In genomic region chr2:65667590-65668436, GRCm38 (mm10) we compare ENCODE assay signal across 9 mouse cellular contexts. TPM values are rescaled to one million over a fixed set of nuclear protein-coding genes. Genes with fewer than 3 reads are reported as not detected.
A peak's percentile ranks its signal among the peaks of the same experiment; 100 is the strongest.
DNase-seq lines count a peak whose midpoint lies in the region; ATAC-seq and TF ChIP-seq lines count a peak whose summit lies in the region.
"Had no signal": no experiment of that assay in that cellular context is flagged by ENCODE, and none has a peak within 500 bp of the region (broad histone marks: within the 10 kb centered on the region; RNA-seq: fewer than 3 reads in every experiment).

No protein-coding gene starts in this region.

- no peak for TF ChIP-seq POLR2A in cortical plate, adult 2 months (IDR thresholded peaks at IDR 0.05; ENCODE audit: extremely low read depth, insufficient read depth, low read length)

- peak overlapping the region; percentile 71 for H3K4me2 ChIP-seq in heart, postnatal 0 days (ENCODE audit: low read depth, low read length)
- peak overlapping the region; percentile 55 for H3K4me2 ChIP-seq in hindbrain, embryonic 15.5 days
- H3K4me2 ChIP-seq in midbrain, embryonic 14.5 days (ENCODE audit: low read length), result peak overlapping the region; percentile 67

- H3K36me3 ChIP-seq in heart, postnatal 0 days (replicated peaks; ENCODE audit: control insufficient read depth, insufficient read depth, low read length), result no peaks in the 10 kb centered on the region
- H3K36me3 ChIP-seq in hindbrain, embryonic 15.5 days, result 0 out of 2 replicates have a peak, but pooled peaks cover 5% of the 10 kb centered on the region
- no peaks in the 10 kb centered on the region for H3K36me3 ChIP-seq in midbrain, embryonic 14.5 days (ENCODE audit: control insufficient read depth, insufficient read depth, low read length)

- DNase-seq in heart, postnatal 0 days (ENCODE audit: low spot score), result no peak
- DNase-seq in heart, adult 18-20 months, result no peak
- DNase-seq in midbrain, embryonic 14.5 days, result peak; percentile 19
- DNase-seq in frontal cortex, postnatal 36 days (ENCODE audit: low spot score in 2 of 2), result no peak
- DNase-seq in kidney, postnatal 4 days, result no peak

- no peaks in the 10 kb centered on the region for H3K27me3 ChIP-seq in heart, postnatal 0 days (ENCODE audit: control insufficient read depth, insufficient read depth, low read length)
- H3K27me3 ChIP-seq in hindbrain, embryonic 15.5 days, result no peaks in the 10 kb centered on the region
- no peaks in the 10 kb centered on the region for H3K27me3 ChIP-seq in midbrain, embryonic 14.5 days (ENCODE audit: control insufficient read depth, insufficient read depth, low read length)

- H3K9ac ChIP-seq in heart, postnatal 0 days (replicated peaks; ENCODE audit: low read depth, low read length), result 0 out of 2 replicates have a peak overlapping the region, but pooled peaks have one; percentile 33
- peak overlapping the region; percentile 37 for H3K9ac ChIP-seq in hindbrain, embryonic 15.5 days
- no peak overlapping the region; the same call in 1 of the 2 replicates for H3K9ac ChIP-seq in midbrain, embryonic 14.5 days (replicated peaks; ENCODE audit: low read length)

- no peaks in the 10 kb centered on the region for H3K4me1 ChIP-seq in heart, postnatal 0 days (ENCODE audit: control insufficient read depth, insufficient read depth)
- H3K4me1 ChIP-seq in cortical plate, adult 2 months (ENCODE audit: control insufficient read depth, insufficient read depth, low read length), result peaks cover 1% of the 10 kb centered on the region; the same call in 1 of the 2 replicates
- peaks cover 27% of the 10 kb centered on the region for H3K4me1 ChIP-seq in hindbrain, embryonic 15.5 days (replicated peaks)
- peaks cover 9% of the 10 kb centered on the region for H3K4me1 ChIP-seq in midbrain, embryonic 14.5 days (ENCODE audit: control insufficient read depth, insufficient read depth, low read length)

- WGBS in heart, postnatal 0 days, result 50% methylated on average over 18 of the region's 18 CpGs
- 50% methylated on average over 18 of the region's 18 CpGs for WGBS in hindbrain, embryonic 15.5 days
- WGBS in midbrain, embryonic 14.5 days, result 53% methylated on average over 18 of the region's 18 CpGs

- no peaks in the 10 kb centered on the region for H3K9me3 ChIP-seq in heart, postnatal 0 days (replicated peaks; ENCODE audit: control insufficient read depth, low read length)
- no peaks in the 10 kb centered on the region for H3K9me3 ChIP-seq in hindbrain, embryonic 15.5 days
- H3K9me3 ChIP-seq in midbrain, embryonic 14.5 days (ENCODE audit: control insufficient read depth, low read length), result no peaks in the 10 kb centered on the region

- ATAC-seq in heart, postnatal 0 days (ENCODE audit: insufficient read depth, low read depth), result no peak
- ATAC-seq in hindbrain, embryonic 15.5 days (ENCODE audit: low FRiP score, low read depth), result peak; percentile 71
- peak; percentile 47 for ATAC-seq in midbrain, embryonic 14.5 days (ENCODE audit: low FRiP score, low TSS enrichment)
- ATAC-seq in granulocyte monocyte progenitor cell, adult 5-6 weeks (replicated peaks; ENCODE audit: poor library complexity, severe bottlenecking), result no peak

- no peak for TF ChIP-seq CTCF in heart, postnatal 0 days (IDR thresholded peaks at IDR 0.05; ENCODE audit: low read depth)
- TF ChIP-seq CTCF in cortical plate, adult 2 months (IDR thresholded peaks at IDR 0.05; ENCODE audit: extremely low read depth, insufficient read depth, low read length), result no peak

- H3K4me3 ChIP-seq in heart, postnatal 0 days (ENCODE audit: low read depth, low read length), result peak overlapping the region; percentile 43
- H3K4me3 ChIP-seq in cortical plate, adult 2 months (ENCODE audit: insufficient read depth, low read length), result peak overlapping the region; percentile 71
- H3K4me3 ChIP-seq in hindbrain, embryonic 15.5 days, result peak overlapping the region; percentile 40
- peak overlapping the region; percentile 46 for H3K4me3 ChIP-seq in midbrain, embryonic 14.5 days (replicated peaks; ENCODE audit: low read depth, low read length)
- H3K4me3 ChIP-seq: erythroblast, embryonic 14.5 days had no signal

- H3K27ac ChIP-seq in heart, postnatal 0 days (ENCODE audit: low read depth), result no peak overlapping the region
- H3K27ac ChIP-seq in cortical plate, adult 2 months (ENCODE audit: insufficient read depth, low read length), result no peak overlapping the region
- H3K27ac ChIP-seq in hindbrain, embryonic 15.5 days (replicated peaks), result peak overlapping the region; percentile 76
- H3K27ac ChIP-seq in midbrain, embryonic 14.5 days (replicated peaks; ENCODE audit: low read depth, low read length), result 0 out of 2 replicates have a peak overlapping the region, but pooled peaks have one; percentile 38

- TF ChIP-seq EP300 in heart, postnatal 0 days (IDR thresholded peaks at IDR 0.05; ENCODE audit: low read depth), result no peak

RNA-seq across cellular contexts. Expression of gene Scn2a, which starts 47.2 kb away (rescaled TPM):
- 0.04 TPM in 1 of 2 replicates, not detected in the other for total RNA-seq in heart, postnatal 0 days (2014; rRNA removed; ENCODE audit: low replicate concordance)
- 0.40 and 0.70 TPM in 2 replicates for polyA plus RNA-seq in heart, postnatal 0 days (2015; fragmentation: Nextera tagmentation; extraction: Ambion mirVana)
- under 1 TPM; 0.28 to 0.30 TPM for total RNA-seq in heart, adult 18-20 months (2021)
- polyA plus RNA-seq in cortical plate, adult 2 months (2012; rRNA removed), result 81.1 and 82.4 TPM in 2 replicates
- polyA plus RNA-seq in hindbrain, embryonic 15.5 days (2015; fragmentation: Nextera tagmentation; extraction: Ambion mirVana), result 44.2 and 45.7 TPM in 2 replicates
- 40.6 and 47.4 TPM in 2 replicates for polyA plus RNA-seq in midbrain, embryonic 14.5 days (2014; fragmentation: Nextera tagmentation; extraction: Ambion mirVana)
- not detected in 2 replicates for total RNA-seq in granulocyte monocyte progenitor cell, adult 5-6 weeks (2014; fragmentation: Nextera tagmentation)
- not detected in 2 replicates for total RNA-seq in granulocyte monocyte progenitor cell, adult 5-6 weeks (2017)
- polyA plus RNA-seq: erythroblast, embryonic 14.5 days had no signal

Comparison
In these comparisons a context has a peak if more than half of its experiments do, and no peak if none do; other contexts are left out.
1. ATAC-seq: peak in hindbrain, embryonic 15.5 days (single experiment) and midbrain, embryonic 14.5 days (single experiment); none in heart, postnatal 0 days (single experiment) and granulocyte monocyte progenitor cell, adult 5-6 weeks (single experiment).
2. H3K27ac ChIP-seq: peak in hindbrain, embryonic 15.5 days (single experiment) and midbrain, embryonic 14.5 days (single experiment); none in heart, postnatal 0 days (single experiment) and cortical plate, adult 2 months (single experiment).
3. RNA of gene Scn2a, which starts 47.2 kb away (polyA plus RNA-seq): 81.1 to 82.4 TPM in cortical plate, adult 2 months, 40.6 to 47.4 TPM in midbrain, embryonic 14.5 days and 44.2 to 45.7 TPM in hindbrain, embryonic 15.5 days; 0.40 to 0.70 TPM in heart, postnatal 0 days; every median in the first group is over 10 times any median in the second.
4. Peak in every context shown above with its lines, with median percentiles within 50 percentile points of each other: H3K4me2 ChIP-seq and H3K4me3 ChIP-seq.